Mouse (Mus musculus) liver, embryonic 14.5 days (tissue): ENCODE measurements at regions not wholly inside any gene's neighbourhood (a gene's known extent, or its start where the extent isn't known, plus 50 kb on each side); places are given as distances from the start of the nearest gene placed in this dataset.

Experiments used
- ATAC-seq: fragments of 200-750 bp; cut with Nextera tagmentation; 2 replicates; pipeline ENCODE4 v1.8.0; 2017; ENCODE audit warnings: moderate number of reproducible peaks, mild to moderate bottlenecking, moderate library complexity; ENCODE audit not compliant: insufficient read depth
- DNase-seq, 3 experiments: peaks; one replicate each; pipeline ENCODE4 v3.0.0-alpha.2; 2012 to 2013; ENCODE audit warnings: low read depth in 3 of 3, low spot score in 3 of 3
- H3K27ac ChIP-seq: fragments of 300-500 bp; sonication (generic); 2 replicates; pipeline ENCODE4 v1.5.1; 2014; ENCODE audit warnings: moderate library complexity, mild to moderate bottlenecking, control low read depth, inconsistent platforms
- H3K27me3 ChIP-seq: fragments of 300-500 bp; sonication (generic); 2 replicates; pipeline ENCODE4 v1.6.1; 2014; ENCODE audit warnings: mild to moderate bottlenecking, low read length, moderate library complexity; ENCODE audit not compliant: control insufficient read depth, insufficient read depth
- H3K36me3 ChIP-seq: fragments of 300-500 bp; sonication (generic); replicated peaks from 2 replicates; pipeline ENCODE4 v1.6.1; 2014; ENCODE audit warnings: low read depth; ENCODE audit not compliant: control insufficient read depth, insufficient read depth
- H3K4me1 ChIP-seq, 2 experiments: fragments of 200-500 bp in 1 of 2; fragments of 300-500 bp in 1 of 2; sonication (generic) in 1 of 2; replicated peaks; 2 replicates each; pipeline ENCODE4 v1.6.1; 2012 to 2014; ENCODE audit warnings: antibody characterized with exemption in 1 of 2, inconsistent platforms in 1 of 2, low read length in 1 of 2; ENCODE audit not compliant: control insufficient read depth in 2 of 2, insufficient read depth in 2 of 2
- H3K4me2 ChIP-seq: fragments of 300-500 bp; sonication (generic); 2 replicates; pipeline ENCODE4 v1.6.1; 2014; ENCODE audit warnings: low read depth, mild to moderate bottlenecking, control low read depth, moderate library complexity
- H3K4me3 ChIP-seq, 2 experiments: fragments of 200-500 bp in 1 of 2; fragments of 300-500 bp in 1 of 2; sonication (generic) in 1 of 2; 2 replicates each; pipeline ENCODE4 v1.5.1; 2012 to 2014; ENCODE audit warnings: low read depth in 2 of 2, low read length in 2 of 2, mild to moderate bottlenecking in 2 of 2, control low read depth in 1 of 2, inconsistent platforms in 1 of 2, moderate library complexity in 1 of 2; ENCODE audit not compliant: insufficient read depth in 1 of 2
- H3K9ac ChIP-seq: fragments of 300-500 bp; sonication (generic); replicated peaks from 2 replicates; pipeline ENCODE4 v1.6.1; 2014; ENCODE audit warnings: mild to moderate bottlenecking, control low read depth, moderate library complexity
- H3K9me3 ChIP-seq: fragments of 300-500 bp; sonication (generic); 2 replicates; pipeline ENCODE4 v1.6.1; 2016; ENCODE audit warnings: low read length, mixed read lengths; ENCODE audit not compliant: control insufficient read depth
- CTCF ChIP-seq: IDR thresholded peaks from 2 replicates; pipeline ENCODE4 v1.5.1; 2016; ENCODE audit warnings: antibody characterized with exemption, low read depth, control low read depth
- EP300 ChIP-seq: IDR thresholded peaks from 2 replicates; pipeline ENCODE4 v1.6.1; 2016; ENCODE audit warnings: antibody characterized with exemption, low read depth
- WGBS: fragments of 180-500 bp; shearing (Covaris S2); extraction: QIAGEN DNeasy Blood & Tissue Kit; methylation state at CpG from one replicate; pipeline ENCODE4 v1.1.7; 2014; ENCODE audit not compliant: insufficient replicate concordance; 5-methylcytosine and 5-hydroxymethylcytosine counted together

DNA sequence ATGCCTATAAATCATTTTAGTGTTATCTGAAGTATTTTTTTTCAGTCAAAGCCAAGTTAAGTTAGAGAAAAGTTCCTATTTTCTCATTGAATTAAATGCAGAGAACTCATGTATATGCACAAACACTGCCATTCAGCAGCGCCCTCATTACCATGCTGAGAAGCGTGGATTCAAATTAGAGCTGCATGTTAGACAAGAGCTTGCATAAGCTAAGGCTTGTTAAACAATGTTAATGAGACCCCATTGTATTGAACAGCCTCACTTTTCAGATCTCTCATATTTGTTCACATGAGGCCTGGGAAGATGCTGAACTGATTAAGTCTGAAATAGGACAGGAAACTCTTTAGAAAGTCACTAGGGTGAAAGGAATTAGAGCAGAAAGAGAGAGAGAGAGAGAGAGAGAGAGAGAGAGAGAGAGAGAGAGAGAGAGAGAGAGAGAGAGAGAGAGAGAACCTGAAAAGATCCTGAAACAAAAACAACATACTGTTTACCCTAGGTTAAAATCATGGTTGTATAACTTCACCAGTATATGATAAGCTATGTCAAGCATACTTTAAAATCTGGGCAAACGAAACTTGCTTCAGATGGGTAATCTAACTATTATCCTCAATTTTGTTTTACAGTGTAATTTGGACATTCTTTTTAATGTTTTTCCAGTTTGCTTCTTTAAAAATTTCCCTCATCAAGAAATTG lies 671.9 kb upstream of the Pcdh20 start:
- H3K9me3 ChIP-seq = no peaks in the 10 kb centered on the region
- H3K4me2 ChIP-seq = no peak overlapping the region
- no peak for ATAC-seq
- TF ChIP-seq CTCF (no peak), EP300 (no peak)
- no peaks in the 10 kb centered on the region for H3K27me3 ChIP-seq
- H3K4me1 ChIP-seq = no peaks in the 10 kb centered on the region
- DNase-seq = no peak
- 40% methylated on average over 3 of the region's 3 CpGs for WGBS
- no peak overlapping the region for H3K4me3 ChIP-seq
- H3K36me3 ChIP-seq = no peaks in the 10 kb centered on the region
- H3K9ac ChIP-seq = no peak overlapping the region
- H3K27ac ChIP-seq = no peak overlapping the region

DNA sequence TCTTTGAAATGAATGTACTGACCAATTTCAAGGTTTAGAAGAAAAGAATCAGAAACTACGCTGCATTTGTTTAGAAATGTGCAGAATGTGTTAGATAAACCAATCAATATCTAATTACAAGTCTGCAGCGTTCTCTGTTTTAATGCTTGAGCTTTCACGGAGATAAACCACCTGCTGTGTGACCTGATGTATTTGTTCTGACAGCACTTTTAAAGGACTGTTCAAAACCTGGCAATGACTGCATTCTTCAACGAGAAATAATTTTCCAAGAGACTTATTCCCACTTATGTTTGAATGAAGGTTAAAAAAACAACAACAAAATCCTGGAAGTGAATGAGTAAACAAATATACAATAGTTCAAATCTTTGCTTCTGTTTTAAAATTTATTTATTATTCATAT lies 628.1 kb upstream of the Pcdh20 start:
- Histone ChIP-seq H3K4me3 (no peak overlapping the region), H3K4me1 (no peaks in the 10 kb centered on the region), H3K27me3 (no peaks in the 10 kb centered on the region), H3K36me3 (no peaks in the 10 kb centered on the region), H3K4me2 (no peak overlapping the region), H3K9me3 (no peaks in the 10 kb centered on the region), H3K9ac (no peak overlapping the region), H3K27ac (no peak overlapping the region)
- DNase-seq (no peak), ATAC-seq (no peak)
- WGBS = 42% methylated on average over 4 of the region's 4 CpGs
- TF ChIP-seq EP300 (no peak), CTCF (no peak)

DNA sequence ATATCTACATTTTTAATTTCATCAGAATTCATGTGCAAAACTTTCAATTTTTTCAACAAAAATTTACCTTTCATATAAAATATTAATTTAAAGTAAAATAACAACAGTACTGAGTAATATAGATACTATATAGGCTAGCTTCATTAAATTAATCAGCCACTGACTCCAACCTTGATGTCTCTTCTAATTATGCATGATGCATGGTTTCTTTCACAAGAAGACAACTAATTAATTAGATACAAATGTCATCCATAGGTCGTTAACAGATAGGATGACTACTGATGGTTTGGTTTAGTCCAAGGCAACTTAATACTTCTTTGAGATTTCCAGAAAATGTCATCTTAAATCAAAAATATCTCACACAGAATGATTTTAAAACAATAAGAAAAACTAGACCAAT lies 618.5 kb upstream of the Pcdh20 start:
- no peak for ATAC-seq
- DNase-seq = no peak
- no peak overlapping the region for H3K4me3 ChIP-seq

DNA sequence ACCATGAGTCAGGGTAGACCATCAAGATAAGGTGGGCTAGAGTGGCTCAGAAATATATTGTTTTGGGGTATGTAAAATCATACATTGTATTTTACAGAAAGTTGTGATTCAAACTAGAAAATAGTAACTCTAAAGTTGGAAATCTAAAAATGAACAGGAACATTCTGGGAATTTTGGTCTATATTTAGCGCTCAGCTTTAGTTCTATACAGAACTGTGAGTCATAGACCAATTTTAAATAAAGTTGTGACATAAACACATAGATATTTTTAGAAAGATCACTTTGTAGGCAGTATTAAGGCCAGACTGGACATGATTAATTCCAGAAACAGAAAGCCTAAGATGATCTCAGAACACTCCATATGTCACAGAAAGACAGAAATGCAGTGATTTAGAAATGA lies 604.8 kb upstream of the Pcdh20 start:
- 69% methylated on average over 1 of the region's 1 CpGs for WGBS
- no peaks in the 10 kb centered on the region for H3K9me3 ChIP-seq
- H3K4me1 ChIP-seq = no peaks in the 10 kb centered on the region
- H3K27me3 ChIP-seq = no peaks in the 10 kb centered on the region
- no peak for TF ChIP-seq CTCF
- TF ChIP-seq EP300 = no peak
- H3K36me3 ChIP-seq = no peaks in the 10 kb centered on the region
- H3K4me3 ChIP-seq = no peak overlapping the region
- no peak for DNase-seq
- H3K4me2 ChIP-seq = no peak overlapping the region
- no peak for ATAC-seq
- no peak overlapping the region for H3K9ac ChIP-seq
- no peak overlapping the region for H3K27ac ChIP-seq

More for the DNA sequence above, 618.5 kb upstream of the Pcdh20 start:
- Histone ChIP-seq H3K9ac (no peak overlapping the region), H3K27ac (no peak overlapping the region), H3K4me1 (no peaks in the 10 kb centered on the region), H3K27me3 (no peaks in the 10 kb centered on the region), H3K36me3 (no peaks in the 10 kb centered on the region), H3K9me3 (no peaks in the 10 kb centered on the region), H3K4me2 (no peak overlapping the region)
- WGBS = 45% methylated on average over 1 of the region's 1 CpGs
- TF ChIP-seq EP300 (no peak), CTCF (no peak)

DNA sequence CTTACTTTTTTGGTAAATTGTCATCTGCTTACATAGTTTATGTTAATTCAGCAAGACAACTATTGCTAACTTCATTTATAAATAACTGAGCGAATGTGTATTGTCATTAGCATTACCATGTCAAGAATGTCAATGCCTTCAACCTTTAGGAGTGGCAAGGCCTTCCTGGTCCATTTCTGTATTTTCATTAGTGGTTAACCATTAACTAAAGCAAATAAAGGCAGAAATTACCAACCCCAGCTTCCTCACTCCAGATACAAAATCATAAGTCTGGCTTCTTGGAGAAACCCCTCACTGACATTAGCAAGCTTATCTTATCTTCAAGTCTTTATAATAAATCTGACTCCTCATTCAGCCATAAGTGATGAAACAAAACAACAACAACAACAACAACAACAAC lies 592.8 kb upstream of the Pcdh20 start:
- DNase-seq (no peak), ATAC-seq (no peak)
- no peaks in the 10 kb centered on the region for H3K27me3 ChIP-seq
- 41% methylated on average over 1 of the region's 1 CpGs for WGBS
- H3K36me3 ChIP-seq = no peaks in the 10 kb centered on the region
- H3K4me1 ChIP-seq = no peaks in the 10 kb centered on the region
- no peak overlapping the region for H3K4me2 ChIP-seq
- TF ChIP-seq CTCF = no peak
- TF ChIP-seq EP300 = no peak
- no peak overlapping the region for H3K27ac ChIP-seq
- no peak overlapping the region for H3K9ac ChIP-seq
- no peak overlapping the region for H3K4me3 ChIP-seq
- no peaks in the 10 kb centered on the region for H3K9me3 ChIP-seq
